Mouse (Mus musculus) adrenal gland (tissue): ENCODE measurements around the gene Tdp2.
"Not testable (repeated sequence)": the region's sequence is repeated elsewhere in the genome, so short reads cannot be mapped to it uniquely, and the experiment has no call there.

Experiments
- intact Hi-C: fragments of 180-260 bp; cut with DNase I; formaldehyde crosslinking; loops from one replicate; pipeline ENCODE4 v1.15.1; 2025

The Tdp2 gene

GRCm38 (mm10) chr13:24822663-24823343 is 8.7 kb upstream of the Tdp2 start:
- intact Hi-C loops, result no loop called here

- intact Hi-C loops, result no loop called here
Measured at GRCm38 (mm10) chr13:24824647-24825046, 6.8 kb upstream of the Tdp2 start.

DNA sequence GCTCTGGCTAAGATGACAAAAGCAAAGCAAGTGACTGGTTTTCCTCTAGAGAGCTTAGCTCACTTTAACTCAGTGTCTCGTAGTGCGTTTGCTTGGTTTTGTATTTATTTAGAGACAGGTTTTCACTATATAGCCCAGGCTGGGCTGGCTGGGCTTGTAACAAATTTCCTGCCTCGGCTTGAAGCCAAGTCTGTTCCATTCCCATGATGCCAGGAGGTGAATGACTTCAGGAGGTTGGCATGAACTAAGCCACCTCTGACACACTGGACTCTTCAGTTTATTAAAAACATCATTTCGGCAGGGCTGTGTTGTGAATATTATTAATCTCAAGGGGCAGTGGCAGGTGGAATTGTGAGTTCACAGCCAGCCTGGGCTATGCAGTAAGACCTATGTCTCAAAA is 5.9 kb upstream of the Tdp2 start:
- intact Hi-C loops, result no loop called here

DNA sequence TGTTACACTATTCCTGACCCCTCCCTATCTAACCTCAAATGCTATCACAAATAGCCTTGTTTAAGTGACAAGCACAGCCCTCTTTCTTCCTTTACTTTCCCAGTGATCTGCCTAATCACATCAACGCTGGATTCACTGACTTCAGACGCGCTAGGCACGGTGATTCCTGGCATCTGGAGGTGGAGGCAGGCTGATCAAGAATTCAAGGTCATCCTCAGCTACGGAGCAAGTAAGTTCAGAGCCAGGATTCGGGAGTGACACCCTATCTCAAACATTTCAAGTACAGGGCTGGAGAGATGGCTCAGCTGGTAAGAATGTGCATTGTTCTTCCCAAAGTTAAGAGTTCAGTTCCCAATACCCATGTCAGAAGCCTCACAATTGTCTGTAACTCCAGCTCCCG is 5.4 kb upstream of the Tdp2 start:
- intact Hi-C loops, result no loop called here

- intact Hi-C loops, result no loop called here
Measured at GRCm38 (mm10) chr13:24830756-24831352, 625 bp upstream of the Tdp2 start.

- intact Hi-C loops, result no loop called here
Measured at GRCm38 (mm10) chr13:24832131-24832810, 792 bp downstream of the Tdp2 start.

DNA sequence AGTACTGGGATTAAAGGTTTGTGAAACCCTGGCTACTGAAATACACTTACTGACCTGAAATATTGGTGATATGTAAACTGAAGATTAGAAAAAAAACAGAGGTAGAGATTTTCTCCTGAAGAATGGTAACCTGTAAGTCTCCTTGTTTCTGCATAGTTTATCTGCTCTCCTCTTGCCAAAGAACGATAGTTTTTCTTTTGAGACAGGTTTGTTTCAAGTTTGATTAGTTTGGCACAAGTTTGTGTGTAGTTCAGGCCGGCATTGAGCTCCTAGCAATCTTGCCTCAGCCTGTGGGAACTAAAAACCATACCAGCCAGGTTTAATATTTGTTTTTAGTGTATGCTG is 1.3 kb downstream of the Tdp2 start:
- intact Hi-C loops, result no loop called here

DNA sequence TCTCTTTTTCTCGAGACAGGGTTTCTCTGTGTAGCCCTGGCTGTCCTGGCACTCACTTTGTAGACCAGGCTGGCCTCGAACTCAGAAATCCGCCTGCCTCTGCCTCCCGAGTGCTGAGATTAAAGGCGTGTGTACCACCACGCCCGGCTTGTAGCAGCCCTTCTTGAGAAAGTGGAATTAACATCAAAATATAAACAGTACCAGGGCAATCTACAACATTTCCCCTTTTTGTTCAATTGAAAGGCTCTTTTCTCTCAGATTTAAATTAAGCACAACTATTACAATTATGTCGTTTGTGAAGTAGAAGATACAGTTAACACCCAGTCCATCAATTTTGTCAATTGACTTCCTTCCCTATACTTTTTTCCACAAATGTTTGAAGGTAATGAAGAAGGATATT is 6.3 kb downstream of the Tdp2 start:
- intact Hi-C loops, result not testable (repeated sequence)

DNA sequence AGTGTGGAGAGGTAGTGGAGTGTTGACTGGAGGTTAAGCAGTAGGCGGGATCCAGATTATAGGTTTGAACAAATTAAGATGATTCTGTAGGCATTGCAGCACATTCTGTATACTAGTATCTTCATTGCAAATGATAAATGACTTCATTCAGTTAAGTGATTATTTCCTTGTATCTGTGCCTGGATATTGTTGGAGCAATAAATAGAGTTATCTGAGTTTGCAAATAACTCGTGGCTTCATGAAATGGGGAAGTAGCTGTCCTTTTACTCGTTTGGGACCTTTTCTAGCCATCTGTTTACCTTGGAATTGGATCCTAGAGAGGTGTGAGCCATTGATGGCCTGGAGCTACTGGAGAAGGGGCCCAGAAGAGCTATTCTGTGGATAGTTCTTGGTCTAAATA is 8.4 kb downstream of the Tdp2 start:
- intact Hi-C loops, result no loop called here

DNA sequence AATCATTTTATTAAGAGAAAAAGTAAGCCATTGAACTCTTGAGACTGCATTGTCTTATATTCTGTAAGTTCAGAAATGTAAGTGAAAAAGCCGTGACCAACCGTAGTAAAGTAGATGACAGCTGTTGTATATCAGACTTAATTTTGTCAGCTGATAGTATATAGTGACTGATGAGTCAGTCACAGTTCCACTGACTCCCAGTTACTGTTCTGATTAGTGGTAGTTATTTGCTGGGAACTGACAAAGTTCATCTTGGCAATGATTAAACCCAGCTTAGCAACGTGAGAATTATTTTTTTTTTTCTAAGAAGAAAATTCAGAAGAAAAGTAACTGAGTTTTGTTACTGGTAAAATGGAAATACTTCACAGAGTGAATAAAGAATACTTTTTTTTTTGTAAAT is 10.2 kb downstream of the Tdp2 start:
- intact Hi-C loops, result no loop called here

DNA sequence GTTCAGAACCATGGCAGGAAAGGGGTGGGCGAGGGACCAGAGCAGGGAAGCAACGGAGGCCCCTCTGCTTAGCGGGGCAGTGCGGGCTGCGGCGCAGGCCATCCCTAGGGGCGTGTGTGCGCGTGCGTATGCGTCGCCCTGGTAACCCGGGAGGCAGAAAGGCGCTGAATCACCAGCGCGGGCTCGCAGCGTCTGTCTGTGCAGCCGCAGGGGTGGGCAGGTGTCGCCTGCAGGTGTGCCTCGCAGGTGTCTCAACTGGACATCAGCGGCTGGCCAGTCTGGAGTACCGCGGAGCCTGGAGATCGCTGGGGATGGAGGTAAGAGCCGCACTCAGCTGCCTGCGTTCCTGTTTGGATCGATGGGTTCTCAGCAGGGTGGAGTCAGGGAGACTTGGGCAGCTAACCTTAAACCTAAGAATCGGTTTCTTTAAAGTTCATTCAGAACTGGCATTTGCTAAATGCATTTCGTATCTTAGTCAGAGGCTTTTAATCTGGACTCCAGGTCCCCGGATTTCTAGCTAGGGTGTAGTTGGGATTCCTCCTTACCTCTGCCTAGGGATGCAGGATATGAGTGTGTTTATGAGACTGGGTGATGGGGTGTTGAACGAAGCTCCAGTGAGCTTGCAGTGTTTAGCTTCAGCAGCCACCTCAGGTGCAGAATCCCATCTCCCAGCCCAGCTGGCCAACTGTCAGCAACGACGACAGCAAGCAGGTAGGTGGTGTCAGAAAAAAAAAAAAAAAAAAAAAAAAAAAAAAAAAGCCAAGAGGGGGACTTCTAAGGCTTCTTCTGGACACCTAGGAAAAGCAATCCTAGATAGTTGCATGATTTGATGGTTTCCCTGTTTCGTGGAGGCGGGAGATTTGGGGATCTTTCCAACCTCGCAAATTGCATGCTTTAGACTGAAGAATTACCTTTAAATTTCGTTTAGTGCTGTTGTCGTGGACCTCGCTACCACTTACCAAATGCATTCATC is 13.8 kb downstream of the Tdp2 start, which contains the start of gene D130043K22Rik:
Gene D130043K22Rik (plus strand): TSS at position 153 of the 973 bp plus-strand sequence.
- intact Hi-C loops, result loop anchor here (5.0 kb wide), 1 partner anchor 77 kb away; no protein-coding TSS in a partner anchor

DNA sequence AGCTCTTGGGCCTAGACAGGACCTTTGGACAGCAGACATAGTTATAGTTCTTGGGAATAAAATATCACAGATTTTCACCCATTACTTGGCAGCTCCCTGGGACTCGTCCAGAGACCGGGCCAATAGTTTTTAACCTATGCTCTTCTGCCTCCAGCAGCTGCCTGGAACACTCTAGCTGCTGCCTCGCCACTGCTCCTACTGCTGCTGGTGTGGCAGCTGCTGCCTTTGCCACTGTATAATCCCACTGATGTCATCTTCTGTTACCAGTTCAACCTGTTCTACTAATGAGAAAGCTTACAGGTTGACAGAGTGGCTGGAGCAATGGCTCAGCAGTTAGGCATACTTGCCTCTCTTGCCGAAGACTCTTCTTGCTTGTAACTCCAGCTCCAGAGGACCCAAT is 17.8 kb downstream of the Tdp2 start:
- intact Hi-C loops, result loop anchor here (5.0 kb wide), 1 partner anchor 73 kb away; no protein-coding TSS in a partner anchor

DNA sequence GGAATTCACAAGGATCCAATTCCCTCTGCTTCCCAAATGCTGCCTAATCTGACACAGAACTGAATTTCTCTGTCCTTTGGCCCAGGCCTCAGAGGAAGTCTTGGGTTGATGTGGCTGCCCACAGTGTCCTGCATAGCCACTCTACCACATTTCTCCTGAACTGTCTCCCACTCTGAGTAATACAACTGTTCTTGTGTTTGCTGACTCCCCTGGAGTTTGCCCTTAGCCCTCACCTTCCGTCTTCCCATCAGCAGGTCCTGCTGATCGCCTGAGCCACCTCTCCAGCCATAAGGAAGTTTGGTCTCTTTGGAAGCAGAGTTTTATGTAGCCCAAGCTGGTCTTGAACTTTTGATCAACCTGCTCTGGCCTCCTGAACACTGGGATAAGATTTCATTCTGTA is 20.5 kb downstream of the Tdp2 start:
- intact Hi-C loops, result no loop called here

DNA sequence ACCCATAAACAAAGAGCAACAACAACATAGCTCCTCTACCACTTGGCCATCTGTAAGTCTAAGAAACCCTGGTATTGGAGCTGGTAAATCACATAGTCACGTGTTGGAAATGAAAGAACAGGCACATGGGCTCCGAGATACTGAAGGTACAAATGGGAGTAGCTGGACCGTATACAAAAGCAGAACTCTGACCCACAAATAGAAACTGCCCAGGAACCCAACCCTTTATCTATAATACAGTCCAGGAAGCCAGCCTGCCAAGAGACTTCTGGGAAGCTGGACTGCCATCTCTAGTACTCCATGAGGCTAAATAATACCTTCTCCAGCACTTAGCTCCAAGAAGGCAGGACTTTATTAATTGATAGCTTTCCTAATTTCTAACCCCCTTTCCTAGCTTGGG is 21.1 kb downstream of the Tdp2 start:
- intact Hi-C loops, result no loop called here

GRCm38 (mm10) chr13:24859115-24859514 is 27.6 kb downstream of the Tdp2 start:
- intact Hi-C loops, result no loop called here

- intact Hi-C loops, result no loop called here
Measured at GRCm38 (mm10) chr13:24861084-24861483, 29.6 kb downstream of the Tdp2 start.

- intact Hi-C loops, result no loop called here
Measured at GRCm38 (mm10) chr13:24862021-24862420, 30.5 kb downstream of the Tdp2 start.

DNA sequence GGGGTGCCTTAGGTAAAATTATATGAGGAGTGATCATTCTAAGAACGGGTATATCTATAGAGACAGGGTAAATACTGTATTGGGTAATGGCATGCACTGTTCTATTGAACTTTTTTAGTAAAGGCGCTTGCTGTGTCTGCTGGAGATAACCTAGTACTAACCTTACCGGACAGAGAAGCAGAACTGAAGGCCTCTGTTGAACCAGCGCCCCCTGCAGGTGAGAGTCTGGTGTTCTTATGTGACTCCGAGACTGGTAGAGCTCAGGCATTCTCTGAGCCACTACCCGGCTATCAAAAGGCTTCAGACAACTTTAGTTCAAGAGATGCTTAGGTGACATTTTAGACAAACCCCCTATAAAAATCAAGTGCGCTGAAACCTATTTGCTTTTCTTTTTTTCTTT is 31.0 kb downstream of the Tdp2 start:
- intact Hi-C loops, result no loop called here

GRCm38 (mm10) chr13:24866430-24867402 is 35.2 kb downstream of the Tdp2 start:
- intact Hi-C loops, result no loop called here

GRCm38 (mm10) chr13:24867789-24868188 is 36.3 kb downstream of the Tdp2 start:
- intact Hi-C loops, result no loop called here
